Mouse (Mus musculus): ENCODE measurements around the gene Bach2. TPM values are rescaled to one million over a fixed set of nuclear protein-coding genes. Genes with fewer than 3 reads are reported as not detected.

Bach2 gene
- polyA plus RNA-seq, 1 experiment from 2014 or later, result 0.17 TPM

DNA sequence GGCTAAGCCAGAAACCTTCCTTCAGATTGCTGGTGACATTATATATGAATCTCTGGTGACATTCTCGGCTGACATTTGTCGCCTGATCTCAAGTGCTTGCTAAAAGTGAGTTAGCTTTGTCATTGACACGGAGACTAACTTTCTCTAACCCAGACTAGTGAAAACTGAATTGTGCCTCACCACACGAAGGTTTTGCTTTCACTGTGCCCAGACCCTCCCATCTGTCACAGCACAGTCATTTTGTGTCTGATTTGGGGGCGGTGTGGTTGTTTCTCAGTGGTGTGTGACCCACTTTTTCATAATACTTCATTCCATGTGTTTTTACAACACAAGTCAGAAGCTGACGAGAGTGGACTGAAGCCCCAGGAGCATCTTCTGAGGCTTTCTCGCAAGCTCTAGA is 185.8 kb downstream of the Bach2 start:
- 97% methylated on average over 7 of the region's 7 CpGs for WGBS (ENCODE audit: missing documents)
- no peak overlapping the region for H3K27ac ChIP-seq
- H3K79me2 ChIP-seq (ENCODE audit: inconsistent target), result no peaks in the 10 kb centered on the region
- no peaks in the 10 kb centered on the region for H3K36me3 ChIP-seq (ENCODE audit: inconsistent target)
- no peak overlapping the region for H3K4me3 ChIP-seq (ENCODE audit: inconsistent target)

DNA sequence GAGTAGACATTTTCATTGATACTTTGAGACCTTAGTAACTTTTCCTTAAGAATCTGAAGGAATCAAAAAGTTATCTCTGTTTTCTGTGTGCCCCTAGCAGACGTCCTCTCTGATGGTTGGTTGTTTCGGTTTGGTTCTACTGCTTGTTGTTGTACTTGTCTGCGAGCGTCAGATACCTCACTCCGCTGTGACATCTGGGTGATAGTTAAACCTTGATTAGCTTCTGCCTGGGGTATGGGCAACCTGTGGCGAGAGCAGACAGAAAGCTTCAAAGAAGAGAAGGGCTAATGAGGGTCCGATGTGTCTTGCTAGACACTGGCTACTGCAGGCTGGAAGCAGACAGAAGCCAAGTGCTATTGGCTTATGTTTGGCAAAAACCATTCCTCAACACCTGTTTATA is 186.5 kb downstream of the Bach2 start:
- no peaks in the 10 kb centered on the region for H3K79me2 ChIP-seq (ENCODE audit: inconsistent target)
- no peaks in the 10 kb centered on the region for H3K36me3 ChIP-seq (ENCODE audit: inconsistent target)
- no peak overlapping the region for H3K4me3 ChIP-seq (ENCODE audit: inconsistent target)
- WGBS (ENCODE audit: missing documents), result 99% methylated on average over 7 of the region's 7 CpGs
- H3K27ac ChIP-seq, result no peak overlapping the region

DNA sequence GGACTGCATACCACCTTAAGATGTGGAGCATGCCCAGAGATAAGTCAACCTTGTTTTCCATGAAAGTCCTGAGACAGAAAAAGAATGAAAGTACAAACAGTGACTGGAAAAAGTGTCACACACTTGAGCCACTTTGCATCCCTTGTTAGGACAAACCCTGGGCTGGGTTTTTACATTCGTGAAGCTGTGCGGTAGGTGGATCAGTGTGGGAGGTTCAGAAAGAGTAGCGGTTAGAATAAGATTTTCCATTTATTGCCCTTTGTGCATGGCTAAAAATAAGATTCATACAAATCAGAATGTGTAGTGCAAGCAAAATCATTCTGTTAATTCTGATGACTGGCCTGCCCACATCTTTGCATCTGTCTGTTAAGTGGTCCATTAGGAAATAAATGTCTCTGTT is 187.0 kb downstream of the Bach2 start:
- Histone ChIP-seq H3K36me3 (ENCODE audit: inconsistent target) (no peaks in the 10 kb centered on the region), H3K79me2 (ENCODE audit: inconsistent target) (no peaks in the 10 kb centered on the region), H3K4me3 (ENCODE audit: inconsistent target) (no peak overlapping the region), H3K27ac (no peak overlapping the region)
- 92% methylated on average over 3 of the region's 3 CpGs for WGBS (ENCODE audit: missing documents)

DNA sequence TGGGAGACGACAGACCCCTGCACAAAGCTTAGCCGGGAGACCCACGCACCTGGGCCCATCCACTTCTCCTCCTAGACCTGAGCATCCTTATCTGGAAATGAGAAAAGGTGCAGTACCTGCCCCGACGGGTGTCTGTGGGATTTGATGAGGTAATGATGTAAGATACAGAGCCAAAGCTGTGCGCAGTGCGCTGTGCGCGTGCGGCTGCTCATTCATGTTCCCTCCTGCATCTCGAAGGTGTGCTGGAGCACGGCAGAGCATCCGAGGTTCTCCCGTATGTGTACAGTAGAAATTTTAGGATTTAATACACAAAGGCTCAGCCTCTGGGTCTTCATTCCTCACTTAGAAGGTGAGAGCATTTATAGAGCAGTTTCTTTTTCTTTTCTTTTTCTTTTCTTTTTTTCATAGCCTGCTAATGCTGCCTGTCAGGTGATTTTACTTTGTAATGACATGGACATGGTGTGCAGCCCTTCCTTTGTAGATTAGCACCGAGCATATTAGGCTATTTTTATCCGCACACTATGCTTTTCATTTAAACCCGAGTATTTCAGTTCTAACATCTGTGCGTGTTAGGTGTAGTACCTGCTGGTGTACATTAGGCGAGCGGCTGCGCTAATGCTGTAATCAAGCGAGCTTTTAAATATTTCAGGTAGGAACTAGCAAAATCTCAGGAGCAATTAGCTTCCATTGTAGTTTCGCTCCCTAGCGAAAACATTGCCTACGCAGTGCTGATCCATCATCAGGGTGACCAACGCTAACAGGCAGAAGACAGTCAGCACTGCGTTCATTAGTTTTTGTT is 188.4 kb downstream of the Bach2 start:
- H3K36me3 ChIP-seq (ENCODE audit: inconsistent target), result no peaks in the 10 kb centered on the region
- no peaks in the 10 kb centered on the region for H3K79me2 ChIP-seq (ENCODE audit: inconsistent target)
- H3K27ac ChIP-seq, result no peak overlapping the region
- 92% methylated on average over 27 of the region's 27 CpGs for WGBS (ENCODE audit: missing documents)
- H3K4me3 ChIP-seq (ENCODE audit: inconsistent target), result no peak overlapping the region

DNA sequence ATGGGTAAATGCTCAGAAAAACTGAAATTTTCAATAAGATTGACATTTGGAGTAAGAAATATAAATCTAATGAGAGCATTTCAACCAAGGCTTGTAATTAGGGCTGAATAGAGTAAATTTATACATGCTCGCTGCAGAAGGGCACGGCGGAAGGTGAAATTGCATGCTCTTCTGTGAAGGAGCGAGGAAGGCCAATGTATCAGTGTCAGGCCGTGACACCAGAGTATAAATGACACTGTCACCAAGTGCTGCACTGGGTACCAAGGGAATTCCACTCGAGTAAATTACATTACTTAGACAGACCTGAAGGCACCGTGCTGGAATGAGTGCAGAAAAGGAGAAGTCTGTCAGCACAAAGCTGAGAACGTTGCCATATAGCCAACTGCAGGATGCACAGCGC is 190.1 kb downstream of the Bach2 start:
- Histone ChIP-seq H3K4me3 (ENCODE audit: inconsistent target) (no peak overlapping the region), H3K27ac (no peak overlapping the region), H3K79me2 (ENCODE audit: inconsistent target) (no peaks in the 10 kb centered on the region), H3K36me3 (ENCODE audit: inconsistent target) (no peaks in the 10 kb centered on the region)
- 74% methylated on average over 9 of the region's 9 CpGs for WGBS (ENCODE audit: missing documents)

DNA sequence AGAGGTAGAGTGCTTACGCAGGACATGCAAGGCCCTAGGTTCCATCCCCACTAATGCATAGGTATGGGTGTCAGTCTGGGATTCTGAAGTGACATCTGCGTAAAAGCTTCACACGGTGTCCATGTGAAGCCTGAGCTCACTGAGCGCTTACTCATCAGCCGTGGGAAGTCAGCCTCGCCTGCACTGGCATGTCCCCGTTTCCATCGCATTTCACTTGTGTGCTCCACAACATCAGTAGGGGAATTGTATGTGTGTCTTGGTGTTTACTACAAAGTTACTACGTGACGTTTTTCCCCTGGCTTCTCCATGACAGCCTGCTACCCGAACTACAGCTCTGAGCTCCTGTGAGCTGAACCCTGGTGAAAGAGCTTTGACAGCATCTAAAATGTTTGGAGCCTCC is 191.5 kb downstream of the Bach2 start:
- Histone ChIP-seq H3K4me3 (ENCODE audit: inconsistent target) (no peak overlapping the region), H3K79me2 (ENCODE audit: inconsistent target) (no peaks in the 10 kb centered on the region), H3K36me3 (ENCODE audit: inconsistent target) (no peaks in the 10 kb centered on the region), H3K27ac (no peak overlapping the region)
- 90% methylated on average over 11 of the region's 11 CpGs for WGBS (ENCODE audit: missing documents)

DNA sequence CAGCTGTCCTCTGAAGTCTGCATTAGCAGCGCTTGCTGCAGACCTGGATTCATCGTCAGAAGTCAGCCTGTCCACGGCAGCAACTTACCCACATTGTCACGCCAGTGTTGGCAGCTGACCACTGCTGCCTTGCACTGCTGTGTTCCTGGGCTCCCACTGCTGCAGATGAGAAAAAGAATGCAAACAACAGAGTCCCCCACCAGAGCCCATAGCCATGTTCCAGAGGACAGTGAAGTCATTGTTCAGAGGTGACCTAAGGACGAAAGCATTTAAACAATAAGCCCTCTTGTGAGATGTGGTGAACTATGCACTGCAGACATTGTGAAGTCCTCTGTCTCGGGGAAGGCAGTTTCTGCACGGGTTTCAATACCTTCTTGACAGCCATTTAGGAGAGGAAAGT is 192.4 kb downstream of the Bach2 start:
- H3K4me3 ChIP-seq (ENCODE audit: inconsistent target), result no peak overlapping the region
- no peaks in the 10 kb centered on the region for H3K79me2 ChIP-seq (ENCODE audit: inconsistent target)
- WGBS (ENCODE audit: missing documents), result 87% methylated on average over 7 of the region's 7 CpGs
- no peak overlapping the region for H3K27ac ChIP-seq
- H3K36me3 ChIP-seq (ENCODE audit: inconsistent target), result no peaks in the 10 kb centered on the region

DNA sequence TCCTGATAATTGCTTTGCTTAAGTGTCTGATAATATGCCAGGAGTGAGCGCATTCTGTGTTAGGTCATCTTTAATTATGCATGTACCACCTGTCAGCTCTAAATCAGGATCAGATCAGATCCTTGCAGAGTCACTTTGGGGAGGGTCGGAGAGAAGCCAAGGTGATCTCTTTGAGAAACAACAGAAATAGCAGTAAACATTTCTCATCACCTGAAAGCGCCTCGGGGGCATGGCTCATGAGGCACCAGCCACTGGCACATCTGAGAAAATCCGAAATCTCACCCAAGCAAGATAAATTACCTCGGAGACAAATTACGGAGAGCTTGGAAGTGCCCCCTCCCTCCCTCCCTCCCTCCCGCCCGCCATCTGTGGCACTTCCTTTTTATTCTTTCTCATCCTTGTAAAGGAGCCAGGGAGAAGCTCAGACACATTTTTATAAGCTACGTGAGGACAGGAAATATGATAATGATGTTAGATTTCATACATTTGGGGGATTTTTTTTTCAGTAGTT is 193.7 kb downstream of the Bach2 start:
- Histone ChIP-seq H3K4me3 (ENCODE audit: inconsistent target) (no peak overlapping the region), H3K27ac (no peak overlapping the region), H3K79me2 (ENCODE audit: inconsistent target) (no peaks in the 10 kb centered on the region), H3K36me3 (ENCODE audit: inconsistent target) (no peaks in the 10 kb centered on the region)
- 48% methylated on average over 10 of the region's 10 CpGs for WGBS (ENCODE audit: missing documents)

DNA sequence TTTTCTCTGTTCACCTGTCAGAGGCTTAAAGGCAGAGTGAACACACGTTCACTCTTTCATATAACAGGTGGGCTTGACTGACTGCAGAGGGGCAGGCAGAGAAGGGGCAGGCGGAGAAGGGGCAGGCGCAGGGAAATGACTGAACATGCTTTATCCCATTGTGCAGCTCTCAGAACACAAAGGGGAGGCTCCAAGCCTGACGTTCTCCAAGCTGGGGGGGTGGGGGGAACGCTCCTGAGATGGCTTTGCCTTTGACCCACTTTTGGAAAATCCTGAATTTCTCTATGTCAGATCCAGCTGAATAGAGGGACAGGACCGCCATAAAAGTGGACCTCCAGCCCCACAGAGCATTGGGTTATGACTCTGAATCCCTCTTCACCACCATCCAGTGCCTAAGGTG is 194.3 kb downstream of the Bach2 start:
- no peaks in the 10 kb centered on the region for H3K36me3 ChIP-seq (ENCODE audit: inconsistent target)
- no peak overlapping the region for H3K27ac ChIP-seq
- H3K4me3 ChIP-seq (ENCODE audit: inconsistent target), result no peak overlapping the region
- no peaks in the 10 kb centered on the region for H3K79me2 ChIP-seq (ENCODE audit: inconsistent target)
- 90% methylated on average over 6 of the region's 6 CpGs for WGBS (ENCODE audit: missing documents)

DNA sequence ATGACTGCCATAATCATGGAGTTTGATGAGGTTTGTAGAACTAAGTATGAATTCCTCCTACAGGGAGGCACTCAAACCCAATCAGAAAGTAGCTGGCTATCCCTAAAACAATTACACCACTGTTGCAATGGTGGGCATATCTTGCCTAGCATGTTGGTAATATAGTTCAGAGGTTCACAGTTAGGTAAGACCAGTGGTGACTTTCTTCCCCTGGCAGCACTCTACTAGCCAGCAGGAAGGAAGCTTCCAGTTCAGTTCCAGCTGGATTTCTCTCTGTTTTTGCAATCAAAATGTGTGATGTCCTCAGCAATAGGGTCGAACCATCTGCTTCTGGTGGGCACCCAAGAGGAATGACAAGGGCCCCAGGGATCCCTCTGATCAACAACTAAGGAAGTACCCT is 196.0 kb downstream of the Bach2 start:
- WGBS (ENCODE audit: missing documents), result 44% methylated on average over 1 of the region's 1 CpGs
- Histone ChIP-seq H3K79me2 (ENCODE audit: inconsistent target) (no peaks in the 10 kb centered on the region), H3K4me3 (ENCODE audit: inconsistent target) (no peak overlapping the region), H3K27ac (no peak overlapping the region), H3K36me3 (ENCODE audit: inconsistent target) (no peaks in the 10 kb centered on the region)

DNA sequence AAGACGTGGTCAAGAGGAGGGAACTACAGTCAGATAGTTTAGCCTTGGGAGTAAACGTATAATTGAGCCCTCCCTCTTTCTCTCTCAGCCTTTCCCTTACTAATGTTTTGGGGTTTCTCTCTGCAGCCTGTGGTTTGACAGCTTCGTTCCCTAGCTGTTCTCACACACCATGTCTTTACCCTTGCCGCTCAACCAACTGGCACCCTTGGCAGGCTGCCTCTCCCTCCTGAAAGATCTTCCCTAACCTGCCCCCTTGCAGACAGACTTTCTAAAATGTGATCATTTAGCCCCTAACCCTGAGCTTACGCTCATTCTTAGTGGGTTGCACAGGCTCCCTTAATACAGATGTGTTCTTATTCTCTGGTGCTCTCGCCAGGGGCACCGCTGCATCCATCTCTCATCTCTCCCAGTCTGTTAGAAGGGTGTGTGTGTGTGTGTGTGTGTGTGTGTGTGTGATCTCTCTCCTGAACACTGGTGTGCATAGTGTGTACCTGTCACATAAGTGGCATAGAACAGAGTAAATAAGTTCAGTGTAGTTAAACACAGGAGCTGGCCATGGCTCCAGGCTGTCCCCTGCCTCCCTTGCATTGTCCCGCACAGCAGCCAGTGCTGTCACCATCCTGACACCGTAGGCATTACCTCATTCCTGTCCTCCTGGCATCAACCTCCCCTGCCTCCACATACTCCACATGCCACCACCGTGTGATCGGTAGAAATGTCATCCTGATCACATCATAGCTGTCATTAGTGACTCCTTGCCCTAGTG is 201.6 kb downstream of the Bach2 start:
- WGBS (ENCODE audit: missing documents), result 79% methylated on average over 11 of the region's 11 CpGs
- no peak overlapping the region for H3K4me3 ChIP-seq (ENCODE audit: inconsistent target)
- no peaks in the 10 kb centered on the region for H3K36me3 ChIP-seq (ENCODE audit: inconsistent target)
- no peak overlapping the region for H3K27ac ChIP-seq
- H3K79me2 ChIP-seq (ENCODE audit: inconsistent target), result no peaks in the 10 kb centered on the region

DNA sequence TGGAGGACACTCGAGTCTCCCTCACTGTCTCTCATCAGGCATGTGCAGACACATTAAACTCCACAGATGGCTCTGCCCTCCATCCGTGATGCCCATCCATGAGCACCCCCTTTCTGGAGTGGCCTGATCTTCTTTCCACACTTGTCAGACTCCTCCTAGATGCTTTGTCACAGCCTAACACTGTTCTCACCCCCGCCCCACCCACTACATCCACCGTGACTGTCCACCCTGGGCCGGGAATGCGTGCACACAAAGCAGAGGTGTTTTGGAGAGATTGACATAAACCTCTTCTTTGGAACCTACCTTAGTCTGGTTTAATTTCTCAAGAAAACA is 202.1 kb downstream of the Bach2 start:
- WGBS (ENCODE audit: missing documents), result 94% methylated on average over 6 of the region's 6 CpGs
- H3K79me2 ChIP-seq (ENCODE audit: inconsistent target), result no peaks in the 10 kb centered on the region
- no peaks in the 10 kb centered on the region for H3K36me3 ChIP-seq (ENCODE audit: inconsistent target)
- H3K4me3 ChIP-seq (ENCODE audit: inconsistent target), result no peak overlapping the region
- no peak overlapping the region for H3K27ac ChIP-seq

DNA sequence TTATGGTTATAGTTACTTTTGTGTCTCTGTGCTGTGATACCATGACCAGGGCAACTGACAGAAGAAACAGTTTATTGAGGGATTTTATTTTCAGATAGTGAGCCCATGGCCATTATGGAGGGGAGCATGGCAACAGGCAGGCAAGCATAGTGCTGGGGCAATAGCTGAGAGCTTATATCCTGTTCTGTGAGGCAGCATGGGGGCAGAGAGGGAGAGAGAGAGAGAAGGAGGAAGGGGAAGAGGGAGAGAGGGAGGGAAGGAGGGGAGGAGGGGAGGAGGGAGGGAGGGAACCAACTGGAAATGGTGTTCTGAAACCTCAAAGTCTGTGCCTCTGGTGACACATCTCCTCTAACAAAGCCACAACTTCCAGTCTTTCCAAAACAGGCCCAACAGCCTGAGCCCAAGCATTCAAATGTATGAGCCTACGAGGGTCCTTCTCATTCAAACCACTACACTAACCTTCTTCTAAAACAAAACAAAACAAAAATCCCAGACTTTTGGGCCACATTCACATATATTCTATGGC is 206.1 kb downstream of the Bach2 start:
- H3K4me3 ChIP-seq (ENCODE audit: inconsistent target), result no peak overlapping the region
- H3K27ac ChIP-seq, result no peak overlapping the region
- no peaks in the 10 kb centered on the region for H3K36me3 ChIP-seq (ENCODE audit: inconsistent target)
- 33% methylated on average over 1 of the region's 1 CpGs for WGBS (ENCODE audit: missing documents)
- H3K79me2 ChIP-seq (ENCODE audit: inconsistent target), result no peaks in the 10 kb centered on the region

DNA sequence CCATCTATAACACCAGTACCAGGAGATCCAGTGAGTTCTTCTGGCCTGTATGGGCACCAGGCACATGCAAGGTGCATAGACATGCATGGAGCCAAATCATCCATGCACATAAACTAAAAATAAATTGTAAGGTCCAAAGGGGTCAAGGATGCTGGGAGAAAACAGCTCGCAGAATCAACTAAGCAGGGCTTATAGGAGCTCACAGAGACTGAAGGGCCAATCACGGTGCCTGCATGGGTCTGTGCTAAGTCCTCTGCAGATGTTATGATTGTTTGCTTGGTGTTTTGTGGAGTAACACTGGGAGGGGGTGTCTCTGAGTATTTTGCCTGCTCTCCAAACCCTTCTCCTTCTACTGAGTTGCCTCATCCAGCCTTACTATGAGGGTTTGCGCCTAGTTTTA is 209.2 kb downstream of the Bach2 start:
- H3K79me2 ChIP-seq (ENCODE audit: inconsistent target), result no peaks in the 10 kb centered on the region
- H3K4me3 ChIP-seq (ENCODE audit: inconsistent target), result no peak overlapping the region
- H3K36me3 ChIP-seq (ENCODE audit: inconsistent target), result no peaks in the 10 kb centered on the region
- WGBS (ENCODE audit: missing documents), result 87% methylated on average over 3 of the region's 3 CpGs
- no peak overlapping the region for H3K27ac ChIP-seq

DNA sequence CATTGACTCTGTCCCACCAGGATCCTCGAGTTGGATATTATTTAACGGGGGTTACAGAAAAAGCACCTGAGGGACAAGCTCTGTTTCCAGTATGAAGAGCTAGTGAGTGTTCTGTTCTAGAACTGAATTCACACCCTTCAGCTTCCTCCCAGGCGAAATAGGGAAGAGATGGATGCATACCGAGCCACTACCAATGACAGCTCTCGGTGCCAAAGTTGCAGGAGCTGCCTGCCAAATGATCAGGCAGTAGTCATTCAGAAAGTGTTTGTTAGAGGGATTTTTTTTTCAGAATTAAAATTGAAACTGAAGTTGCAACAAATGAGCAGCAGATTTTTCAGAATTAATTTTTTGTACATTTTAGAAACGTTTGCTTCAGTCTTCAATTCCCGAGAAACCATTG is 223.4 kb downstream of the Bach2 start:
- Histone ChIP-seq H3K27ac (no peak overlapping the region), H3K36me3 (ENCODE audit: inconsistent target) (no peaks in the 10 kb centered on the region), H3K4me3 (ENCODE audit: inconsistent target) (no peak overlapping the region), H3K79me2 (ENCODE audit: inconsistent target) (no peaks in the 10 kb centered on the region)
- 83% methylated on average over 7 of the region's 7 CpGs for WGBS (ENCODE audit: missing documents)
